Mouse (Mus musculus) bone marrow, adult 2 months (tissue): Measurements from ENCODE around the gene Apoa2.

Source experiments
- CTCF ChIP-seq: fragments of 200-500 bp; IDR thresholded peaks from 2 replicates; pipeline ENCODE4 v1.5.1; 2011; ENCODE audit warnings: low read length, control low read depth; ENCODE audit not compliant: control insufficient read depth, insufficient read depth
- POLR2A ChIP-seq: fragments of 200-500 bp; IDR thresholded peaks from 2 replicates; pipeline ENCODE4 v1.6.1; 2011; ENCODE audit warnings: low read depth, mild to moderate bottlenecking, control low read depth, low read length, borderline replicate concordance; ENCODE audit not compliant: control insufficient read depth

DNA sequence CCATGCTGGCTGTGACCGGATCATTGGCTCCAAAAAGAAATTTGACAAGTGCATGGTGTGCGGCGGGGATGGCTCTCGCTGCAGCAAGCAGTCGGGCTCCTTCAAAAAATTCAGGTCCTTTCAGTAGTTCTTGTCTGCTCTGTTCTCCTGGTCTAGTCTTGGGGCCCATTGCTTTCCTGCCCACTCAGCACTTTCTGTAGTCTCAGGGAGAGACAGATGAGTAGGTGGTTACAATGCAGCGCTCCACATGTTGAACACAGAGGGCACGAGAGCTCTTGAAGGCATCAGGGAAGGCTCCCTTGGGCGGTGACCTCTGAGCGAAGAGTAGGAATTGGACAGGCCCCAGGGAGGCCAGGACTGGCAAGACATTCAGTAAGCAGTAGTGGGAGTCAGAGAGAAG lies 32.9 kb downstream of the Apoa2 start:
- TF ChIP-seq CTCF (no peak), POLR2A (no peak)
